Mouse (Mus musculus): Measurements from ENCODE around the gene Grwd1.
"Not testable (repeated sequence)": the region's sequence is repeated elsewhere in the genome, so short reads cannot be mapped to it uniquely, and the experiment has no call there.

Gene Grwd1

DNA sequence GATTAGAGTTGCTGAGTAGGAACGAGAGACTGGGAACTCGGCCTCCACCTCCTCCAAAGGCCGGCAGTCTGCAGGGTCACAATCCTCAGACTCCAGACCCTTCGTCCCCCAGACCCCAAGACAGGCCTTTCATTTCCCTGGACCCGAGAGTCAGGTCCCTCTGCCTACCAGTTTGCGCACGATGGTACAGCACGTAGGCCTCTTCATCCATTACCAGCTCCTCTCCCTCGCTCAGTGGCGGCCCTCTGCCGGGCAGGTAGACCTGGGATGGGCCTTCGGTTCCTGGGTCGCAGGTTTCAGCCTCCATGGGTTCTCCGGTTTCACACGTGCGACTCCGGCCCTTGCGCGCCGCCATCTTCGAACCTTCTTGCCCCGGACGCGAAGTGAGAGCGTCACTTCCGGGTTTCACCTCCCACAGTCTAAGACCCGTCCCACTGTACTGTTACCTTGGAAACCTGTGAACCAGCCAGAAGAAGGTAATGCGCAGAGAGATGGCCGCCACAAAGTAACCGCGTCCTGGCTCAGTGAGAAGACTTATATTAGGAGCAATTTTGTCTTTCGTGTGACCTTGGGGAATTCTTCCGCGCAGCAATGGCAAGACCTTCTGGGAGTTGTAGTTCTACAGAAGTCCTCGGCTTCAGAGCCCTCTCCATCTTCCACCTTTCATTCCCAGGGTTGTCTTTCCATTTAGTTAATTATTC lies at the start of gene Grwd1:
Gene Grwd1 (minus strand): TSS at position 518 of the 701 bp plus-strand sequence.
- DNase-seq (ENCODE audit: low read depth) = peak; percentile 94

DNA sequence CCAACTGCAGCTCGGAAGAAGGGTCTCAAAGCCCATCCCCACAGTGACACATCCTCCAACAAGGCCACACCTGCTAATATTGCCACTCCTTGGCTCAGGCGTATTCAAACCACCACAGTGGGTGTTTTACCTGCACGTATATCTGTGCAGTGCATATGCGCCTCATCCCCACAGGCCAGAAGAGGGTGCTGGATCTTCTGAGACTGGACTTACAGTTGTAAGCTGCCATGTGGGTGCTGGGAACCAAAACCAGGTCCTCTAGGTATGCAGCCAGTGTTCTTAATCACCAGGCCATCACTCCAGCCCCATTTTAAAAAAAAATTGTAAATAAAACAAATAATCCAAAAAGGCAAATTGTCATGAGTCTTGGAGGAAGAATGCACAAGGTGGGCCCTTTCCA lies 49.8 kb upstream of the Grwd1 start:
- no peak for DNase-seq (ENCODE audit: low read depth)

DNA sequence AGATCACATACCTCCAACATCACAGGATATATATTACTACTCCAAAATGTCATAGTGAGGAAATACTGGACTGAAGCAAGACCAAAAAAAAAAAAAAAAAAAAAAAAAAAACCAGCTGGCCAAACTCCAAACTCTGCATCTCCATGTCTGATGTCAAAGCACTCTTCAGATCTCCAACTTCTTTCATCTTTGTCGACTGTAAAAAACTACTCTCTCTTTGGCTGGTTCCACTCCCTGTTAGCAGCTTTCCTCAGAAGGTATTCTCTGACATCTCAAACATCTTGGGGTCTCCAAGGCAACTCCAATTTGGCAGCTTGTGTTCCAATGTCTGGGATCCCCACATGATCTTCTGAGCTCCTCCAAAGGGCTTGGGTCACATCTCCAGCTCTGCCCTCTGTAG lies 47.5 kb upstream of the Grwd1 start, which contains the start of gene Grin2d:
Gene Grin2d (minus strand): TSS at position 101 of the 400 bp plus-strand sequence.
- DNase-seq (ENCODE audit: low read depth) = not testable (repeated sequence)

DNA sequence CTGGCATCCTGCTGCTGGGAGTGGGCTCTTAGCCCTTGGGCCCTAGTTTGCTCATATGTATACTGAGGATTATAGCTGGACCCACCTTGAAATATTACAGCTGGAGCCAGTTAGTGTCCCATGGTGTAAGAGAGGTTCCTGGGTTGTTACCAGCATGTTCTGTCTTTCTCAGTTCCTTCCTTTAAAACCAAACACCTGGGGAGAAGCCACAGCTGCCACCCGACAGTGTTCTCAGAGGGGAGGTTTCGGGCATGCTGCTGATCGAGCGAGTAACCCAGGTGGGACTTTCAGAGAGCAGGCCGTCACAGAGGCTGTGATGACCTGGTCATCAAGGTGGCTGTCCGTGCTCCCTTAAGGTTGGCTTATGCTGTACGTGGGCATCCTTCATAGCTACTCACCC lies 46.2 kb upstream of the Grwd1 start:
- no peak for DNase-seq (ENCODE audit: low read depth)

DNA sequence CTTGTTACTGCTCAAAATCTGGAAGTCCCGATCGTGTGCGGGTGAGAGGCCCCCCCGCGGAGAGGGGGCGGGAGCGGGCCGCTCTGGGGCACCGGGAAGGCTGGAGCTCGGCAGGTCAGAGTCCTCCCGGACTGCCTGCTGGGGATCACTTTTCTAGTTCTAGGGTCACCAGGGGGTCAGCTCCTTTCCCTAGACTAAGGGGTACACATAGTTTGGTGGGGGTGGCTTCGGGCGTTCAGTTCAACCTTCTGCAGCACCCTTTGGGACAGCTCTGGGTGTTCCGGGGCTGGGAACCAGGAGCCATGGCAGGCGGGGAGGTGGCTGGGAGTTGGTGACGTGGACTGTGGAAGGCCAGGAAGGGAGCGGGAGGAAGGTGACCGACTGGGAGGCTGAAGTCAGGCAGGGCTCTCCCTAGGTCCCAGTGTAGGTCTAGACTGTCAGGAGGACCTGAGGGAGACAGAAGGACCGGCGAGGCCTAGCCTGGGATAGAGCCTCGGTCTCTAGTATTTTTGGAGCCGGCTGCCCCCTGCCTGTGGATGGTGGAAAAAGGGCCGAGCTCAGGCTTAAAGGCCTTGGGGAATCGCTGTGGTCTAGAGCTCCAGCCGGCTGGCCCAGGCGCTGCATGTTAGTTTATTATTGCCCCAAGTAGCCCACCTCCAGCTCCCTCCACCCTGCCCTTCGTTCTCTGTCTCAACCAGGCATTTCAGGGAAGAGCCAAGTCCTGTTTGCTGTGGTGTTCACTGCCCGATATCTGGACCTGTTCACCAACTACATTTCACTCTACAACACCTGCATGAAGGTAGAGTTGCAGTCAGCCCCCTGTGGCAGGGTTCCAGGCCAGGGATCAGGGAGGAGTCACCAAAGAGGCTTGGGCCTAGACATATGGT lies 42.6 kb upstream of the Grwd1 start:
- peak; percentile 35 for DNase-seq (ENCODE audit: low read depth)

DNA sequence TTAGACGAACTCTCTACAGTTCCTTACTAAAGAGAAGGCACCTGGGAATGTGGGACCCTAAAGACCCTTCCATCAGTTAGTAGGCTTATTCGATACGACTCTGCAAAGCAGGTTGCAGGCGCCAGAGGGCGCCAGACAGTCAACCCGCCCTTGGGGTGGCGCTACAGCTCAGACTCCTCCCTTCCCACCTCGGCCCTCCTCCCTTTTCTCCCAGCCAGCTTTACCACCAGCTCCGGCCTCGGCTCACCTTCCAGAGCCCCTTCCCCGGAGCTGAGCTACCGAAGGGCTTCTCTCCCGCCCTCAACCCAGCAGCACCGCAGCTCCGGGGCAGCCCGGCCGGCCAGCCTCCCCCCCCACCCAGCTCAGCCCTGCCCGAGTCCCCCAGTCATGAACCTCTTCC lies 41.9 kb upstream of the Grwd1 start, which contains the start of gene Kdelr1:
Gene Kdelr1 (plus strand): TSS at position 149 of the 400 bp plus-strand sequence.
- DNase-seq (ENCODE audit: low read depth) = peak; percentile 86

DNA sequence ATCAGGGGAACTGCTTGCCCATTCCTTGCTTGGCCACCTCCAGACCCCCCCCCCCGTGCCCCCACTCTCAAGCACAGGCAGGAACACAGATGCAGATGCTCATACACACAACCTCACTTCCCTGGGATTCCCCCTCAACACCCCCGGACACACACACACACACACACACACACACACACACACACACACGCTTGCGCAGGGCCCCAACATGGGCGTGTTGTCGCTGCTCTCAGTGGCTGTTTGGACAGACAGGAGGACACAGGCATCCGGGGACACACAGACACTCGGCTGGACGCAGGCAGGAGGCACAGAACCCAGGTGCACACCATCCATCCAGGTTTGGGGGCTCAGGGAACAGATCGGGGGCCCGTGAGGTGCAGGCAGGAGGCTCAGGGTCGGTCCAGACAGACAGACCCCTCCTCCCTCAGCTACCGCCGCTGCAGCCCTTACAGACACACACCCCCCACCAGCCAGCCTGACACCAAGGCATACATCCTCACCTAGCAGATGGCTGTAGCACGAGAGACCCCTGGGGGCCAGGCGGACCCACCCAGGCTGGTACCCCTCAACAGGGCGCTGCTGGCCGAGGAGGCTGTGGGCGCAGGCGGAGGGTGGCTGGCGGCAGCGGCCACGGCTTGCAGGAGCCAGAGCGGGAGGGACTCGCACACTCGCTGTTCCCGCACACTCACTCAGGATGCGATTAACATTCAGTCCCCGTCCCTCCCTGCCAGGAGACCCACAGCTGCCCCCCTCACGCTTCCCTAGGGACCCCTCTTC lies 39.7 kb upstream of the Grwd1 start:
- no peak for DNase-seq (ENCODE audit: low read depth)

DNA sequence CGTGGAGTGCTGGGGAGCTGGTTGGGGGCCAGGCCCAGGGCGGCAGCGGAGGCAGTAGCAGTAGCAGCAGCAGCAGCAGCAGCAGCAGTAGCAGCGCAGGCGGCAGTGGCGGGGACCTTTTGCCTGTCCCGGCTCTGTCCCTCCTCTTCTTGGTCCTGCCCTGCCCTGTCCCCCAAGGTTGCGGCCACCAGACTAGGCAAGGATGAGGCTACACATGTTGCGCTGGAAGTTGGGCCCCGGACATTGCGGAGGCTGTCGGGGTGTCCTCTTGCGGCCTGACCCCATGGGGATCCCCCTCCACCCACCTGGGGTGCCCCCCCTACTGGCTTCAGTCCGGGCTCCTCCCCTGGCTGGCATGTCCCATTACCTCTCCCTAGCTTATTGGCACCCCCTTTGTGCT lies 39.0 kb upstream of the Grwd1 start:
- no peak for DNase-seq (ENCODE audit: low read depth)

DNA sequence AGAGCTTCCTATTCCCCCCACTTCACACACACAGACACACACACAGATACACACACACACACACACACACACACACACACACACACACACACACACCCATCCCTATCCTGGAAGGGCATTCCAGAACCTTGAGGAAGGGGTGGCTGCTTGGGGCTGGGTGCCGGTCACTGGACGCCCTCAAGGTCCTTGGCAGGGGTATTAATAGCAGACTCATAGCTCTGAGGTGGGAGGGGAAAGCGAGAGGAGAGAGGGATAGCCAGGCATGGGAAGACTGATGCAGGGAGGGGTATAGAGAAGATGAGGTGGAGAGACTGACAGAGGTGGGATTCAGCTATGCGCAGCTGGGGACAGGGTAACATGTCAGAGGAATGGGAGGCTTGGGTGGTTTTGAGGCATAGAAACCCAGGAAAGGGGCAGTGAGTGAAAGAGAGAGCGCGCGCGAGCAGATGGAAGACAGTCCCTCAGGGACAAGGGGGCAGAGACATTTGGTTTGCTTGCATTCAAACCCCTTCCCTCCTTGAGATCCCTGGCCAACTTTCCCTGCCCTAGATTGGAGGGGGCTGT lies 38.4 kb upstream of the Grwd1 start:
- DNase-seq (ENCODE audit: low read depth) = no peak

DNA sequence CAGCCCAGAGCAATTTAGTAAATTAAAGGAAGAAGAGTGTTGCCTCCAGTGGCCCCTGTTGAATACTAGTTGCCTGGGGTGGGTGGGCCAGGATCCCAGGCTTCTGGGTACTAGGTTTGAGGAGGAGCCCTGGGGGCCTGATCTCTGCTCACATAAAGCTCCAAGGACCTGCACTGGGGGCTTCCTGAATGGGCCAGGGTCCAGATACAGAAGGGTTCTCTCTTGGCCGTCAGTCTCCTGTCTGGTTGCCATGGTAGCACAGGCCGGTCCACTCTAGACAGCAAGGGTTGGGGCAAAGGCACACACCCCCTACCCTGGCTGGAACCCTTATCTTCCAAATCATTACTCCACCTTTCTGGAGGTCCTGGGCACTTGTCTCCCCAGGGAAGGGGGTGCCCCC lies 37.1 kb upstream of the Grwd1 start:
- DNase-seq (ENCODE audit: low read depth) = no peak

DNA sequence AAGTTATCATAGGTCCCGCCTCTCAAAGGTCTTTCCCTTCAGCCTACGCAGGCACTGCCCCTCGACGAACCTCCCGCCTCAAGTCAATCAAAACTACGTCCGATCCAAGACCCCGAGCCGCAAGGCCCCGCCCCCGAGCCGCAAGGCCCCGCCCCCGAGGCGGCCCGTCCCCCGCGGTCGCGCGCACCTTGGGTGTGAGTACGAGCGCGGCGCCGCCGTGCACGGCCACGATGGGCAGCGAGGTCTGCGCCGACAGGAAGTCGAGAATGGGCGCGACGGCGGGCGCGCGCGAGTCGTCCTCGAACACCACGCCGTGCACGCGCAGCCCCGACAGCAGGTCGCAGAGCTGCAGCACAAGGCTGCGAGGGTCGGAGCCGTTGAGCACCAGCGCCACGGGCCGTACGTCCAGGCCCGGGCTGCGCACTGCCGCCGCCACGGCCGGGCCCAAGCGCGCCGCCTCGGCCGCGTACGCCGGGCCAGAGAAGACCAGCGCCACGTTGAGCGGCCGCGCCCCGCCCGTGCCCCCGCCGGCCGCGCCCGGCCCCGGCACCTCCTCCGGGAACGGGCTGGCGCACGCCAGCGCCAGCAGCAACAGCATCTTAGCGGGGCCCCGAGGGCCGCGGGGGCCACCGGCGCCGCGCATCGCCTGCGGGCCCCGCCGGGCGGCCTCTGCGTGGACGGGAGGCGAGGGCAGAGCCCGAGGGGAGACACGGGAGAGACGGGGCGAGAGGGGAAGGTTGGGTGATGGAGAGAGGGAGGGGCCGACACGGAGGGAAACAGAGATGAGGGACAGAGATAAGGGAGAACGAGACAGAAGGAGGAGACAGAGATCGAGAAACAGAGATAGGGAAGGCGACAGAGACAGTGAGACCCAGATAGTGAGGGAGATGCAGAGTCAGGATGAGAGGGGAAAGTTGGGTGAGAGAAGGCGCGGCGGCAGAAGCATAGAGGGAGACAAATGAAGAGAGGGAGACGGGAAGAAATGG lies 35.5 kb upstream of the Grwd1 start:
- DNase-seq (ENCODE audit: low read depth) = no peak

DNA sequence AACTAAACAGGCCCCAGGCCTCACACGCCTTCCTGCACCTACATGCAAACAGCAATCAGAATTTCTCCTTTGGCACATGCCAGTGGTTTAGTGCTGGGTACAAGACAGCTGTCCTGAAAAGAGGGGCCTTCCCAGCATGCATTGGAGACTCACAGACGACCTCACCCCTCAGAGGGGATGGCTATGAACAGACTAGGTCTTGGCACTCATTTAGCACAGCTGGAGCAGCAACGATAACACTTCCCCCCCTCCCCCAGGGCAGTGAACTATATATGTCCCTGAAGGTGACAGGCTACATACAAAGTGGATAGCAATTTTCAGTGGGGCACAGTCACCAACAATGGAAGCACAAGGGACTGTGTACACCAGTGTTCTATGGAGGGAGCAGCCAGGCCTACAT lies 33.7 kb upstream of the Grwd1 start:
- DNase-seq (ENCODE audit: low read depth) = no peak

DNA sequence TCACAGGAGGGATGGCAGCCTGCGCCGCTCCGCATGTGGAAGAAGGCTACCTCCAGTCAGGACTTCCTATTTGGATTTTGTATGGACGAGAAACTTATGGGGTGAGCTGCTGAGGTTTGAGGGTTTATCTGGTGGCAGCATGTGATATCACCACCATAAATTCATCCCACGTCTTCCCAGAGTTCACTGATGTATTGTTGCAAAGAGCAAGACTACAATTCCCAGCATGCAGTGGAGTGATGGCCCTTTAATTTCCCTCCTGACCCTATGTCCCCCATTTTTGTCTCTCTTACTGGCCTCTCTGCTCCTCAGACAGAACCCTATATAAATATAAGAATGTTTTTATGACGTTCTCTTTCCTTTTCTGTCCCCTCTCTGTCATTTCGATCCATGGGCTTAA lies 32.1 kb upstream of the Grwd1 start:
- DNase-seq (ENCODE audit: low read depth) = no peak

DNA sequence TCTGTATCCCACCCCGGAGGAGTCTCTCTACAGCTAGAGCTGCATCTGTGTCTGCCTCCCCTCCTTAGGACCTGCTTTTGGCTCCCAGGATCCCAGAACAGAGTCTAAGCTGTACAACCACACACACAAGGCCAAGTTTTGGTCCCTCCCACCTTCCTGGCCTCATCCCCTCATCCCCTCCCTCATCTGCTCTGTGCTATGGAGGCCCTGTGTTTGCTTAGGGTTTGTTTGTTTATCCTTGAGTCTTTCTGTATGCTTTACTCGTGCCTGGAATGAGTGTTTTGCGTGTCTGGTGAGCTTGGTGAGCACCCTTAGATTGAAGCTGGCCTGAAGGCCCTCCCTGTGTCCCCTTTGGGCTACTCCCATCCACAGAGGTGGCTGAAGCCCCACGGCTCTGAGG lies 28.3 kb upstream of the Grwd1 start:
- no peak for DNase-seq (ENCODE audit: low read depth)

DNA sequence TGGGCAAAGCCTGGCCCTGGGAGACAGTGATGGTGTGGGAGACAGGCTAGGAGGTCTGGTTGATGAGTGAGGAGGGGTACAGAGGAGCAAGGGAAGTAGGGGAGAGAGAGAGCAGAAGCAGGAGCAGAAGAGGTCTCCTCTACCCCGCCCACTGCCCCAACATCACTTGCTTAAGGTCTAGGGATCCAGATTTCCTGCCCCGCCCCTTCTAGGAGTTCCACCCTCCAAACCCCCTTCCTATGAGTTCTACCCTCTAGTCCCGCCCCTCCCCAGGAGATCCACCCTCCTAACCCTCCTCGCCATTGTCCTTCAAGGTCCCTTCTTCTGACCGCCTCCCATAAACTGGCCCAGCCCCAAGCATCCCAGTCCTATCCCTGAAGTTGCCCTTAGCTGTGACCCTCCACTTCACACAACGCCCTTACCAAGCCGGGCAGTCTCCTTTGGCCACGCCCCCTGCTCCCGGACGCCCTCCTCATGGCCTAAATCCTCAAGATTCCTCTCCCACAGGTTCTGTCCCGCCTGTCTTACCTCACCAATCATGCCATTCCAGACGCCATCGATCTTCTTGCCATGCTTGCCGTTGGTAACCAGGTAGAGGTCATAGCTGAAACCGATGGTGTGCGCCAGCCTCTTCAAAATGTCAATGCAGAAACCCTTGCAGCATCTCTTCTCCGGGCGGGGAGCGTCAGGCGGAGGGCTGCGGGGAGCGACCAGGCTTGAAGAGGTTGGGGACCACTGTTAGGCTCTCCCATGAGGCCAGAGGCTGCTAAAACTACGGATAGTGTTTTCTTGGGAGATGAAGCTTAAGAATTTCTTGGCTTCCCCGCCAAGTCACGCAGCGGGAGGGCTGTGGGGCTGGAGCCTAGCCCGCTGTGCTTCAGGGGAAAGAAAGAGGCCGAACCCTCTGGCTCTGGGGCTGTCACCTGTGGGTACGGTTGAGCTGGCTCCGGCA lies 26.5 kb upstream of the Grwd1 start:
- no peak for DNase-seq (ENCODE audit: low read depth)

DNA sequence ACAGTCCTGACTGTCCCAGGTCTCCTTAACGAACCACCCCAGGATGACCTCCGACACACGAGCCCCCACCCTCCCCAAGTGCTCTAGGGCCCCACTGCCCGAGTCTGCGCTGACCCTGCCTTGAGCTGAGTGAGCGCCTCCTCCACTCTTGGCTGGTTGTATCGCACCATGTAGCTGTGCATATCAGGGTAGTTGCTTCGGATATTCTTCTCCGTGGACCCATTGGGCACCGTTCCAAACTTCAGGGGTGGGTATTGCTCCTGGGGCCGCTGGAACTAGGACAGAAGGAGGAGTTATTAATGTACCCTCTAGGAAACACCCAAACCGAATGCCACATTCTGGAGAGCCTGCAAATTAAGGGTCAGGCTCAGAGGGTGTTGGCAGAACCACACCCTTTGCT lies 22.3 kb upstream of the Grwd1 start:
- DNase-seq (ENCODE audit: low read depth) = no peak

DNA sequence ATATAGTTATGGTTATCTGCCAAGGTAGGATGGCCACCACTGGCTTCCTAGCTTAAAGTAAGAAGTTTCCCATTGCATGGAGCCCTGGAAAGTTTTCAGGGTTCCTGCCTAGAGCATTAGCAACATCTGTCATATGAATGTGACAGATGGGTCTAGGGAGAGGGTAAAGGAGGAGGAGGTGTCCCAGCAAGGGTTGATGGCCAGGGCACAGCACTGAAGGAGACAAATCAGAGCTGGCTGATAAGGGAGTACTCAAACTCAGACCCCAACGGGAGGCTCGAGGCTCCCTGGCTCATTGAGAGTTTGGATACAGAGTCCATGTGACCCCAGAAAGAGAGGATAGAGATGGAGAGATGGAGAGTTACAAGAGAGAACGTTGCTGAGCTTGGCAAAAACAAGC lies 19.9 kb upstream of the Grwd1 start:
- DNase-seq (ENCODE audit: low read depth) = no peak

DNA sequence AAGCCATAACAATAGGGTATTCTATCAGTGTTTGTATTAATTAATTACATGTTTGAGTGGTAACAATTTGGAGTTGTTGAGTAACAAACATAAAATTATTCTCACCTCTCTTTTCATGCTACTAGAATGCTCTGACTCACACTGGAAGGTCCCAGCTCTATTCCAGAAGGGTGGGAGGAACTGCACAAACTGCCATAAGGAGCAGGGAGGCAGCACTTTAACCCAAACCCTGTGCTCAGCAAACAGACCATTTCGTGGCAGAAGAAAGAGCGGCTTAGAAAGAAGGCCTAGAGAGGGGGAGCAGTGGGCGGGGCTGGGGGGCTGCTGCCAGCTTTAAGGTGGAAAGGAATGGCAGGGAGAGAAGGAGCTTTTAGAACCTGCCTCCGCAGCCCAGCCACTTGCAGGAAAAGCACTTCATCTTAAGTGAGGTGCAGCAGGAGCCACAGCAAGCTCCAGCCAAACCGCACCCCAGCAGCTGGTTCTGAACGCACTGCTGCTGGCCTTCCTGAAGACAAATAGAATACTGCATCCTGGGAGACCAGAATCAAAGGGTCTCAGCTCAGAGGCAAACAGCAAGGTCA lies 17.8 kb upstream of the Grwd1 start:
- no peak for DNase-seq (ENCODE audit: low read depth)
